Mouse (Mus musculus): Measurements from ENCODE around the gene Tprg. TPM values are rescaled to one million over a fixed set of nuclear protein-coding genes. Genes with fewer than 3 reads are reported as not detected.
A peak's percentile ranks its signal among the peaks of the same experiment; 100 is the strongest.

Tprg gene
- total RNA-seq (2021) = not detected in 2 replicates
- long read RNA-seq = 0 reads

DNA sequence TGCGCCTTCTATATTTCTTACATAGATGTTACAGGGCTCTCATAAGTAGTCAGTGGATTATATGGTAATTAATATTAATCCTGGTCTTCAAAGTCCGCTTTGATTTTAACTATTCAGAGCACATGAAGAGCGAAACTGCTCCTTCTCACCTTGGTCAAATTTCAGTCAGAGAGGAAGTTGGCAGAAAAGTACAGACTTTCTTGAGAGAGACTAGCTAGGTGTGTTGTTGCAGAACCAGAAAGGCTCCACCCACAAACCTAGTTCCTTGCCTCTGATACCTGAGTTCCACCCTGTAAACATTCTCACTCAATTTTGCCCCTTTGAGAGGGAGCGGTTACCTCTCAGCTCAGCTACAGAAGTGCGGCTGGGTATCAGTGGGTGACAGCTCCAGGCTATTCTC, at the start of gene Tprg:
TSS of gene Tprg (plus strand) at position 301 of the 400 bp plus-strand sequence.
- DNase-seq = no peak

DNA sequence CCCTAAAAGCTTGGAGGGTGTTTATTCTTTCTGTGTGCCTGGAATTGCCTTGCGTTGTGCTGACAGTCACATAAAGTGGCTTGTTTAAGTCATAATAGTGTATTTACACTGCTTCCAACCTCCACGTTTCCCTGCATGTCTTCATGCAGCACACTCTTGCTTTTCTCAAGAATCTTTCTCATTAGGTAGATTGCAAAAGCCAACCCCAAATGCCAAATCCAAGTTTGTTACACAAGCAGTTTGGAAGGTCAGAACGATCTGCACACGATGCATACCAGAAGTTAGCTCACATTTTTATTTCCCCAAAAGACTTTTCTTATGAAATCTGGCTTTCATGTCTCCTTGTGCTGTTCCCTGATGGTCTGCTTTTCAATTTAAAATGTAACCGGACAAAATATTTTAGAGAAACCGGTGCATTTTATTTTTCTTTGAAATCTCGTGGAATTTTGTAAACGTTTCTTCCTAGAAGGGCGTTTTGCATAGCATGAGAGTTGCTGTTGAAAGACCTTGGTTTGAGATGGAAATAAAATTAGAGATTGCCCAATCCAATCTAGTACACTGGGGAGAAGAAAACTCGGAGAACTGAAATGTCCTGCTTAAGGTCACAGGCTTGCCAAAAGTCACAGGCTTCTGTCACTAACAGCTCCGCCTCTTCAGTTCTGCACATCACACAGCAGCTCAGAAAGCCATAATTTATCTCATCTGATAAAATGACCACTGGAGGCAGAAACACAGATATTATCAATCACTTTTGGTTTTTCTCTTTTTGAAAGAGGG, 48.2 kb upstream of the Tprg start:
- no peak for DNase-seq

DNA sequence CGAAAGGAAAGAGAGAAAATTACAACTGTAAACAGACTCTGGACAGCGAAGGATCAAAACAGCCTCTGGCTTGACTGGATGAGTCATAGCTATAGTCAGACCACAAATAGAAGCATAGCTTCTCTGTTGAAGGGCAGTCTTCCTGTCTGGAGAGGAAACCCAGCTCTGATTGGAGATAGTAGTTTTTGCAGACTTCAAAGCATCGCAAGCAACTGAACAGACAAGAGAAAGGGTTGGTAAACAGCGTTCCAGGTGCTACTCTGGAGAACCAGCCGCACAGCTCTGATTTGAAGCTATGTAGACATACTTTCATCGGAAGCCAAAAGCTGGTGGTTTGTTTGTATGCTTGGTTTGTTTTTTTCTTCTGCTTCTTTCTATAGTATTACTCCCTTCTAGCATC, 37.7 kb upstream of the Tprg start:
- DNase-seq = no peak

DNA sequence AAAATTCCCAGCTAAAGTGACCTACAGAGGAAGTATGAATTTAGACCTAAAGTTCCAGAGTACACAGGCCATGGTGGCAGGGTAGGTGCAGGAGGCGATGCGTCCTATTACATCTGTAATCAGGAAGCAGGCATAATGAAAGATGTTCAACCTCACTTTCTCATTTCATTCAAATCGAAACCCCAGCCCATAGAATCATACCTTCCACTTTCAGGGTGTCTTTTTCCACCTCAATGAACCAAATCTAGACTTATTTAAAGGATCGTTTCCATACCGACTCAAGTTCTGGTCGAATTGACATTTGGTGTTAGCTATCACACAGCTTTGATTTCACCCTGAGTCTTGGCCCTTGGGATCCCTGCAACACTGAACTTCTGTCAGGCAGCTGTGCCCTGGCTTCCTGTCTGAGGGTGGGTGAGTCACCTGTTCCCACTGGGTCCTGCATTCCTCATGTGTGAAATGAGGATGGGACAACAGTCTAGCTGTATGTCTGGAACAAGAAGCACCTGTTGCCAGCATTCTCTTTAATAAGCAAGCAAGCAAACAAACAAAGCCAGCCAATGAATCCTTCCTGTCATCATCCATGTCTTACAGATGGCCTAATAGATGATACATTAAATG, 36.4 kb upstream of the Tprg start:
- no peak for DNase-seq

DNA sequence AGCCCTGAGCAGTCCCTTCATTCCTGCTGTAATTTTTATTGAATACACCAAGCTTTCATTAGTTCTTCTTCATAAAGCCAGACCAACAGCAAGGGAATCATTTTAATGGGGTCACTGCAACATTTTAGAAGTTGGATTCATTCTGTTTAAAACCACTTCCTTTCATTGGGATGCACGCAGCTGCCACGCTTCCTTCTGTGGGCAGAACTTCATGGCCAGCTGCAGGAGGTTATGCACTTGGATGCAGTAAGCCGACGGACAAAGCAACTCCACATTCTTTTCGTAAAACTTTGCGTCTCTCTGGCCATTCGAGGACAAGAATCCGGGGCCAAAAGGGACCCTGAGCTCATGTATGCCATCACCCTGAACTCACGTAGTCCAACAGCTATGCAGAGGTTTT, 35.5 kb upstream of the Tprg start:
- no peak for DNase-seq

DNA sequence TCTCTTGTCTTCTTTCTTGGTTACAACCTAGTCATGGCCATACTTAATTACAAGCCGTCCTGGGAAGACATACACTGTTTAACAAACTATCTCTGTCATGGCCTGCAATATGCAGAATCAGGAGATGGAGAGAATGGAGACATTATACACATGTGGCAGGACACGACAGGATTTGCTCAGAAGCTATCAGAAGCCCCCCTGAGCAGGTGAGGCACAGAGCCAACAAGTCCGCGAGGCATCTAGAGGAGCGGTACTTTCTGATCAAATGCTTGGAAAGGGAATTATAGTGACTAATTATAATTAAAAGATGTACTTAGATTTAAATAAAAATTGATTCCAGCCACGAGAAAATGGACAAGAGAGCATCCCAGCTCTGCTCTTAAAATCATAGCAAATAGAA, 32.0 kb upstream of the Tprg start:
- no peak for DNase-seq

DNA sequence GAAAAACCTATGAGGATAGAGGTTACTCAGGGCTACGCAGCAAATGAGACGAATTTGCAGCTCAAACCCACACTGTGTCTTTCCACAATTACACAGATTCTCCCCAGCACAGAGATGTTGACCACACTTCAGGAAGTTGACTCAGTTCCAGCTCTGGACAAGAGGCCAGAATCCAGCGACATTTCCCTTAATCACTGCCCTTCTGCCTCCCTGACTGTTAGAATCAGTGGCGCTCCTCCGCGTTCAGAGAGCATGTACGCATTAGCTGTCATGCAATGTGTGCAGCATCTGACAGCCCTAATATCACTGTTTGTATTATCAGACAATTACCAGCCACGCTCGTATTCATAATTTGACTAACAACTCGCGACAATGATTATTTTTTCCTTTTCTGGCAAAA, 31.4 kb upstream of the Tprg start:
- DNase-seq = no peak

DNA sequence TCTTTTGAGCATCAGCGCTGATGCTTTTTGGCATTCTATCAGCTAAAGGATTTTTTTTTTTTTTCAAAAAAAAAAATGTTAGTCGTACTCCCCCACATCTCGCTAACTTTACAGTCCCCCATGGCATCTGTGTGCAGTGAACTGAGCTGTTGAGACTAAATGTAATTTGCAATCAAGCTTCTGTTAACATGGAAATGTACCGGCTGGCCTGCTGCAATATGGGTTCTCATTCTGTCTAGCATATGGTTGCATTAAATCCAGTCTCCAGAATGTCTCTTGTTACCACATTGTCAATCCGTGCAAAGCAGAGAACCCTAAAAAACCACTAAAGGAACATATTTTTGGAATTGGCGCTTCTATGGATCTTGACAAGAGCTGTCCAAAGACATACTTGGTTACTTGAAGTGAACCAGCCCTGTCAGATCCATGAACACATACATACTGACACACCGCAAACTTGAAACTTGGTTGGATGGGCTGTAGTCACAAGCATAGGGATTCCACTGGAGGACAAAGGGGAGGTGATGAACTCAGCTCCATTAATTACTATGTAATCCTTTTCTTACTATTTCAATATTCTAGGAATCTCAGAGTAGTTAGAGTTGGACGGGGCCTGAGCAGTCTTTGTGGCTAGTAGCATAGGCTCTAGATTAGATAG, 30.9 kb upstream of the Tprg start:
- no peak for DNase-seq

DNA sequence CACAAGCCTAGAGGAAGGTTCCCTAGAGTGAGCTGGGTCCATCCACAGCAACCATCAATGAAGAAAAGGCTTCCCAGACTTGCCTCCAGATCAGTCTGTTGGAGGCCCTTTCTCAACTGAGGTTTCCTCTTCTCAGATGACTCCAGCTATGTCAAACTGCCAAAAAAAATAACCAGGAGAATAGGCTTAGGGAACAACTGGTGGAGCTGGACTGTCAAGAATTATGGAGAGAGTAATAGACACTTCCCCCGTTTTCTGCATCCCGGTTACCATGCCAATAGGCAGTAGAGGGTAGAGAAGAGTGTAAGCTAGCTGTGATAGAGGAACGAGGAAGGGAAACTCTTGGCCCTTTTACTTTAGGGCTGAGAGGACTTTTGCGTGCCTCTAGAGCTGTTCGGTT, 24.3 kb upstream of the Tprg start:
- DNase-seq = no peak

DNA sequence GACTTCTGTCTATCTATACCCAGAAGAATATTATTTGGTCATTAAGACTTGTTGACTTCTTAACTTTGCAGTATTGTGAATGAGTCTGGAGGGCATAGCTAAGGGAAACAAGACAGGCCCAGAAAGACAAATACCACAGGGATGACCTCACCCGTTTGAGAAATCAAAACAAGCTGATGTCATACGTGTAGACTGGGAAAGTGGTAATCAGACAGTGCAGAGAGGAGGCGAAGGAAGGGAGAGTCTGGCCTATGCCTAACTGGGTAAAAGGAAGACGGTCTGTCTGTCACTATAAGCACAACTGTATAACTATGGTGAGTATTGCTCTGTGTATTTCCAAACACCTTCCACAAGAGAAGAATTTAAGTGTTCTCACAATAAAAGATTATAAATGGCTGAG, 23.7 kb upstream of the Tprg start:
- DNase-seq = no peak

DNA sequence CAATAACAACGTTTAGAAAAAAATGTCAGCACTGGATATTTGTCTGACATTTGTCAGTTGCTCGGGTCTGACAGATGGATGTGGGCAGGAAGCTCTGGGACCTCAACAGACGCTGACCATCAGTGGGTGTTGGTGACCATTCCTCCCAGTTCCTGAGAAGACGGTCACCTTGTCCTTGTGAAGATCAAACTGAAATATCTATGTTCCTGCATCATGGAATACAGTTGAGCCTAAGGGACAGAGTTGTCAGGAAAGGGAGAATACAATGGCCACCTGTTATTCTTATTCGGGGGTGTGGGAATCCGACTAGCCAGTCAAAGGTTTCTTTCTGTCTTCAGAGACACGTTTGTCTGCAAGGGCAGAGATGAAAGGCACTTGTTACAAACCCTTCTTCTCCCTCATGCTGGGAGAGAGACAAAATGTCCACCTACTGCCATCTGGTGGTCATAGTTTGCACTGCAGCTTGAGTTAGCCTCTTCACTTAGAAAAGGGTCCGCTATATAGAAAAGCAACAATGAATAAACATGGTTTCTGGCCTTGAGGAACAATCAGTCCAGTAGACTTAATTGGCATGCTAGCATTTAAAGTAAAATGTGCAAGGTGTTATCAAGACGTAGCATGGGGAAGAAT, 23.0 kb upstream of the Tprg start:
- peak; percentile 78 for DNase-seq

DNA sequence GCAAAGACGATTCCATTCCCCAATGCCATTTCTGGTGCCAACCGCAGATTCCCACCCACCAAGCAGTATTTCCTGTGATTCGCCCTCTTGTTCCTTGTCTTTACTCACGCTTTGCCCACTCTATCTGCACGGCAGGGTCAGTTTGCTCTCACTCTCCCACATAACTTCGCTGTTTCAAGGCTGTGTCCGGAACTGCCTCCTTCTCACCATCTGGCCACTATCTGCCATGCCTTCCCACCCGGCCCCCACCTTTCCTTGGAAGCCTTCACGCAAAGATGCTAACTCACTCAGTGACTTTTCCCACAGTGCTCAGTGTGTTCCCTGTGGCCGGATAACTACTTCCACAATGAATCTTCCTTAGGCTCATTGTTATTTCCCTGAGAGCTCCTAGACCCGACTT, 21.4 kb upstream of the Tprg start:
- DNase-seq = no peak

DNA sequence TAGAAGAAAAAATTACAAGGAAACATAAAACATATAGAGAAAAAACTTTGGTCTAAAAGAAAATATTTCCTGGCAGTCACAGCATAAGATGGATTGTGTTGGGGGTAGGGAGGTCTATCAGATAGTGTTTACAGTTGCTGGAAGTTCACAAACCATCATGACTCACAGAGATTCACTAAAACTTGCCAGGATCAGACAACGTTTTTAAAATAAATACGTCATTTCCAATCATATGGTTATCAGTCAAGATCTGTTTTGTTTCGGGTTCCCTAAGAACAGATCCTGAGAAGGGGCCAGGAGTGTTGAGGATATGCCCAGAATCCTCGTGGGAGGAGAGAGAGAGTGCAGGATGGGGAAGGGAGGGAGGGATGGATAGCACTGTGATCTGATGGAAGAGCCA, 18.3 kb upstream of the Tprg start:
- DNase-seq = no peak

DNA sequence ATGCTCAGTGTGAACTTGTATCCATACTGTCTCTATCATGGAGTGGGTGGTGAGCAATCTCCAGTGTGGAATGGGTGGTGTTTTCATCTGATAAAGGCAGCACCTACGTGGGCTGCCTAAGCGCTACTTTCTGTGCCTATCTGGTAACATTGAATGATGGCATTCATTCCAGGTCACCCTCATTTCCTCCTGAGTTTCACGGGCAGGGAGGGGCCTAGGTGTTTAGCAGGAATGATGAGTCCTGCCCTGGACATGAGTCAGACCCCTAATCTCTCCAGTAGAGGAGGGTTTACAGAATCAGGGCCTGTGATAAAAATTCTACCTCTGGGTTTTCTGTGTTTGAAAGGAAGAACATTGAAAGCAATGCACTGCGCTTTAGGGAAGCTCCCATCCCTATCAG, 4.1 kb upstream of the Tprg start:
- no peak for DNase-seq

DNA sequence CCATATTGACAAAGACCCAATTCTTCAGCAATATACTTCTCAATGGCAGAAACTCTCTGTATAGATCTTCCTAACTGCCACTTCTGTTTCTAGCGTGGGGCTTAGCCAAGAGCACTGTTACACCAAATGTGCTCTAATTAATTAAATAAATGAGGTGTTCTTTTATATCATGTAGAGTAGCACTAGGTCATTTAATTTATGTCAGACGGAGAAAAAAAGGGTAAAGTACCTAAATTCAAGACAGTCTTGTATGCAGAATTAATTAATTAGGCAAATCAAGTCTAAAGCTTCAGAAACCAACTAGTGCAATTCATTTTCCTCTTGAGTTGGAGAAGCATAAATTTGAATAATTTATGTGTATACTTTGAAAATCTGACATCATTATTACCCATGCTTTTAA, 7.1 kb downstream of the Tprg start:
- DNase-seq = no peak

DNA sequence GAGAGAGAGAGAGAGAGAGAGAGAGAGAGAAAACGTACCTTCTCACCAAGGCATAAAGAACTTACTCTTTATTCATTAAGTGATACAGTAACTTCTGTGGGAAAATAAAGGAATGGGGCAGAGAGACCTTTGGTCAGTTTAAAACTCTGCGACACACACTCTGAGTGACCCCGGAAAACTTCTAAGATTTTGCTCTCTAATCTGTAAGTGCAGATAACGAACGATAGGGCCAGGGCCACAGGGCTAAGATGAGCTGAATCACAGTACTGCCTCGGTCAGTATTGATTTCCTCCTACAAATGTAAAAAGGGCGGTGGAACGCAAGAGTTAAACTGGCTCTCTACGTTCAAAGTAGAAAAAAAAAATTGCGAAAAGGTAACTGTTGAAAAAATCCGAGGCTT, 8.9 kb downstream of the Tprg start:
- no peak for DNase-seq

DNA sequence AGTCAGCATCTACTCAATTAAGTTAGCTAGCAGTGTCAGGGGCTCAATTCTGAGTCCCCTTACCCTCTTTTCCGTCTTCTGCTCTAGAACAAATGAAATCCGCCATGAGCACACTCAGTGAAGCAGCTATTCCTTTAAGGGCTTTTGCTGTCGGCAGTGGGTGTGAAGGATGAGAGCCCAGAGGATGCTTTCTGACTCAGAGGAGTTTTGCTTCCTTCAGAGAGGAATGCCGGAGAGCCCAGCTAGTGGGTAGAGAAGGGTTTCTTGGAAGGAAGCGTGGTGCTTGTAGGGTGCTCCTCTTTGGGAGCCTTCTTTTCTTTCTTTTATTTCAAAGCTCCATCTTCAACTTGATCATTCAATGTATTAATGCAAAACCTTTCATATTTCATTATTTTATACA, 10.1 kb downstream of the Tprg start:
- DNase-seq = no peak

DNA sequence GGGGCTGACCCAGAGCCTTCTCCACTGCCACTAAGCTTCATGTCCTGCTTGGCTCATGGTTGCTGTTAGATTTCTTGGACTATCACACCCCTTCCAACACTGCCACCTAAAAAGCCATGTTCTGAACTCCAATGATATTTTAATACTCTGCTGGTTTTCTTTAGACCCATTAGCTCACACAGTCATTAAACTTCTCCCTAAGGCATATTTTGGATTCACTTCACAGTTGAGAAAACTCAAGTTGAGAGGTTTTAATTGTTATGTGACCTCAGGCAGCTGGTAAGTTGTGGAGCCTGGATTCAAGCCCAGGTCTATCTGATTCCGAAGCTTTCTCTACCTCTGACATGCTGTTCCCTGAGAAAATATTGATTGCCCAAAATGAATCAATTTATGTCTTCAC, 11.6 kb downstream of the Tprg start:
- DNase-seq = no peak

DNA sequence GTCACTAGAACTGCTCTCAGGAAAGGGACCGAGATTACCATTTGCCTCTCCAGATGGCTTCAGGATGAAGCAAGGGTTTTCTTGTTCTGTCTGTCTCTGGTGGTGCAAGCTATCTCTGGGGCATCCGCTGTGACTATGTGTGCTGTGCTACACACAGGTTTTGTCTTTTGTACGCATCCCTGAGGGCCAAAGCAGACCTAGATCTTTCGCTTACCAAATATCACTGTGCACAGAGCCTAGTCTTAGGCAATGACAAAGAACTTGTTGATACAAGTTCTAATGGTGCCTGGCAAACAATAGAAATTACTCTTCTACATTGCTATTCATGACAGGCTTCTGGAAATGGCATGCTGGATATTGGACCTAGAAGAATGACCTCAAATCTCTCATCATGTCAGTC, 16.0 kb downstream of the Tprg start:
- no peak for DNase-seq

DNA sequence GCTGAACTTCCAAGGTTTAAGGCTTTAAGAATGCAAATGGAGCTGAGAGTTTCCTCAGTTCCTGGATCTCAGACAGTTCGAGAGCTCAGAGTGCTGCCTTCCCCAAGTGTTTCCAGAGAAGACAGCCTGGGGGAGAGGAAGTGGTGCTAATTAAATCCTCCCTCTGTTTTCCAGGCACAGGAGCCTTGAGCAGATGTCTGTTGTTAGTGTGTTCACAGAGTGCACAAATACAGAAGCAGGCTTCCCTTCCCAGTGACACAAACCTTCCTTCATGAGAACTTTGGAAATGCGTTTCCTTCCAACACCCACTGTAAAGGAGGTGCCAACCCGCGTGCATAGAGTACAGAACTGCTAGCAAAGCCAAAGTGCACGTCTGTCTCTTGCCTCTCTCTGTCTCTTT, 27.4 kb downstream of the Tprg start:
- DNase-seq = no peak

DNA sequence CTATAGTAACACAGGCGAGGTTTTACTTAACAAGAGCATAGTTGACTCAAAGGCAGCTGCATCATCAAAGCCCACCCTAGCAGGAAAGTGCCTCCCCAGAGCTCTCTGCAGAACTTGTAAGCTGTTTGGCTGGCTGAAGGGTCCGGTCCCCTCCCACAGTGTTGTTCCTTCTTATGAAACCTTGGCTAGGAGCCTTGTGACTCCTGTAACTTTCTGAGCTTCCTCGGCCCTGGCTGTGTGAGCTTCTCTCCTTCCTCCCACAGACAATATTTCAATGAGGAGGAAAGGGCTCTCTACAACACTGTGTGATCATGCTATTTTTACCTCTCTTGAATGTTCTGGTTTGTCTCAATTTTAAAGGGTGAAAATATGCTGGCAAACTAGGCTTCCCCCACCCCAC, 28.5 kb downstream of the Tprg start:
- DNase-seq = no peak

DNA sequence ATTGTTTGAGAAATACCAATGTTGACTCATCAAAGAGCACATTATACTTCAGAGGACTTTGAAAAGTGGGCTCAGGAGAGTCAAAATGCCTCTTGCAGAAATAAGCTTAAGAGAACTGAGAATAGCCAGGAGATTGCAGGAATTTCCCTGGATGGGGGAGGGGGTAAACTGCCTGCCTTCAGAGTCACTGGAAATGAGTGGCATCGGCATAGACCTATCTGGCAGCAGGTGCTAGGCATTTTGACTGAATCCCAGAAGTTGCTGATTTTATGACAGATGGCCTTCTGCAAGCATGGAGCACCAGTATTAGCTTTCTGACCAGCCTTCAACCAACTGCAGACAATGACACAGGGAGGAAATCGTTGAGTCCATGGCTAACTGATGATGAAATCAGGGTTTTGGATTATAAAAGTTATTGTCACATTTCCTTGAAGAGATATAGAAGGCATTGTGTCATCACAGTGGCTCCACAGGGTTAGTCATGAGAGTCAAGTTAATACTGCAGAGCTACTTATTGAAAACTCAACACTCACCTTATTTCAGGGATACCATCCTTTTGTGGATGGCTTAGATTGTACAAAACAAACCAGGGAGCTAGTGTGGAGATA, 39.1 kb downstream of the Tprg start:
- no peak for DNase-seq

All from adrenal gland, postnatal 25 days (tissue).